Mouse (Mus musculus) ES-Bruce4 (cell line): Measurements from ENCODE around the gene Tdpoz2.
"Not testable (repeated sequence)": the region's sequence is repeated elsewhere in the genome, so short reads cannot be mapped to it uniquely, and the experiment has no call there.

Experiments
- CTCF ChIP-seq: IDR thresholded peaks from one replicate; pipeline ENCODE4 v1.8.1; 2011; ENCODE audit warnings: low read depth, low read length
- EP300 ChIP-seq: IDR thresholded peaks from 2 replicates; pipeline ENCODE4 v1.6.1; 2011; ENCODE audit warnings: low read depth, low read length; ENCODE audit not compliant: insufficient read depth
- POLR2A ChIP-seq: IDR thresholded peaks from one replicate; pipeline ENCODE4 v1.8.1; 2011; ENCODE audit warnings: low read length; ENCODE audit not compliant: insufficient read depth

DNA sequence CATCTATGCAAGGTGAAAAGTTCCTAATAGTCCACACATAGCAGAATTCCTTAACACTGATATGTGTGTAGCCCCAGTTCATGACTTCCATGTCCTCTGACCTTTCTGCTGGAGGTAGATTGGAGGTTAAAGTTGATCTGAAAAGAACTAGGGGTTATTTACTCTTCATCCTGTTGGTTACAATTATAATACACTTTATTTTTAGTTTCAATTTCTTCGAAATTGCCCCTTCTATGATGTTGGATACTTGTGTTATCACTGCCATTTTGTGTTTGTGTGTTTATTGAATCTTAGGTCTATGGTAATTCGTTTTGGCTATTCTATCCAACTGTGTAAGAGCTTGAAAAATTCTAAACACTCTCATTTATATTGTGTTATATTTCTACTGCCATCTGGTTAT is 40.5 kb upstream of the Tdpoz2 start, which contains the start of gene Gm37596:
- TF ChIP-seq POLR2A, CTCF, EP300: not testable (repeated sequence)
